Mouse (Mus musculus) hindbrain, postnatal 0 days (tissue): Measurements from ENCODE around the gene Chchd2. TPM values are rescaled to one million over a fixed set of nuclear protein-coding genes. Genes with fewer than 3 reads are reported as not detected.

Source experiments
- ATAC-seq: fragments of 200-750 bp; cut with Nextera tagmentation; 2 replicates; pipeline ENCODE4 v1.8.0; 2017; ENCODE audit warnings: mild to moderate bottlenecking, moderate TSS enrichment, moderate library complexity
- DNase-seq: peaks from one replicate; pipeline ENCODE4 v3.0.0-alpha.2; 2015; ENCODE audit warnings: low spot score
- H3K27ac ChIP-seq: fragments of 300-500 bp; sonication (generic); 2 replicates; pipeline ENCODE4 v1.5.1; 2014; ENCODE audit warnings: mild to moderate bottlenecking
- H3K27me3 ChIP-seq: fragments of 300-500 bp; sonication (generic); 2 replicates; pipeline ENCODE4 v1.6.1; 2014; ENCODE audit warnings: low read length, mixed read lengths; ENCODE audit not compliant: insufficient read depth
- H3K36me3 ChIP-seq: fragments of 300-500 bp; sonication (generic); 2 replicates; pipeline ENCODE4 v1.6.1; 2014; ENCODE audit warnings: low read length, mixed read lengths; ENCODE audit not compliant: insufficient read depth
- H3K4me1 ChIP-seq: fragments of 300-500 bp; sonication (generic); 2 replicates; pipeline ENCODE4 v1.6.1; 2014; ENCODE audit warnings: antibody characterized with exemption, low read length, mixed read lengths; ENCODE audit not compliant: insufficient read depth
- H3K4me2 ChIP-seq: fragments of 300-500 bp; sonication (generic); 2 replicates; pipeline ENCODE4 v1.6.1; 2014; ENCODE audit warnings: low read depth, mild to moderate bottlenecking, low read length, moderate library complexity, mixed read lengths
- H3K4me3 ChIP-seq: fragments of 300-500 bp; sonication (generic); 2 replicates; pipeline ENCODE4 v1.5.1; 2014; ENCODE audit warnings: low read length
- H3K9ac ChIP-seq: fragments of 300-500 bp; sonication (generic); replicated peaks from 2 replicates; pipeline ENCODE4 v1.6.1; 2014; ENCODE audit warnings: mild to moderate bottlenecking, low read length, moderate library complexity, mixed read lengths
- H3K9me3 ChIP-seq: fragments of 300-500 bp; sonication (generic); 2 replicates; pipeline ENCODE4 v1.6.1; 2016; ENCODE audit warnings: low read length, mixed read lengths
- CTCF ChIP-seq: IDR thresholded peaks from 2 replicates; pipeline ENCODE4 v1.5.1; 2016; ENCODE audit warnings: antibody characterized with exemption, control low read depth, low read depth
- WGBS: fragments of 180-500 bp; shearing (Covaris S2); extraction: QIAGEN DNeasy Blood & Tissue Kit; methylation state at CpG from one replicate; pipeline ENCODE4 v1.1.7; 2014; 5-methylcytosine and 5-hydroxymethylcytosine counted together
- polyA plus RNA-seq: library from polyadenylated mRNA; unstranded; fragments of >200 nt; fragmentation: Nextera tagmentation; extraction: Ambion mirVana; gene quantifications from 2 replicates; pipeline ENCODE4 v1.2.1, GENCODE M21; 2015
- total RNA-seq: library from RNA; depleted of rRNA; stranded (reverse); fragments of >200 nt; gene quantifications from 2 replicates; pipeline ENCODE4 v1.2.3, GENCODE M21; 2014

Chchd2 gene
- total and polyA plus RNA-seq, 2 experiments from 2014 or later: 877 to 1,381 TPM

GRCm38 (mm10) chr5:129879888-129880287 is 7.4 kb downstream of the Chchd2 start:
- Histone ChIP-seq H3K4me2 (no peak overlapping the region), H3K4me3 (no peak overlapping the region), H3K4me1 (no peaks in the 10 kb centered on the region), H3K27me3 (no peaks in the 10 kb centered on the region), H3K27ac (no peak overlapping the region), H3K9me3 (no peaks in the 10 kb centered on the region), H3K9ac (no peak overlapping the region), H3K36me3 (peaks cover 20% of the 10 kb centered on the region)
- ATAC-seq (no peak), DNase-seq (no peak)
- WGBS: 73% methylated on average over 3 of the region's 3 CpGs
- no peak for TF ChIP-seq CTCF

GRCm38 (mm10) chr5:129878946-129879345 is 8.3 kb downstream of the Chchd2 start:
- H3K36me3 ChIP-seq: peaks cover 20% of the 10 kb centered on the region
- H3K27ac ChIP-seq: peak overlapping the region; percentile 64; the same call in 1 of the 2 replicates
- DNase-seq (peak; percentile 62), ATAC-seq (0 out of 2 replicates have a peak, but pooled peaks have one; percentile 59)
- H3K4me2 ChIP-seq: no peak overlapping the region
- 40% methylated on average over 2 of the region's 2 CpGs for WGBS
- TF ChIP-seq CTCF: peak; percentile 66
- no peaks in the 10 kb centered on the region for H3K4me1 ChIP-seq
- H3K27me3 ChIP-seq: no peaks in the 10 kb centered on the region
- no peak overlapping the region for H3K9ac ChIP-seq
- H3K9me3 ChIP-seq: no peaks in the 10 kb centered on the region
- no peak overlapping the region for H3K4me3 ChIP-seq

- TF ChIP-seq CTCF: no peak
- ATAC-seq: peak; percentile 79; the same call in 1 of the 2 replicates
- H3K9ac ChIP-seq: no peak overlapping the region
- H3K4me1 ChIP-seq: no peaks in the 10 kb centered on the region
- H3K4me2 ChIP-seq: no peak overlapping the region
- DNase-seq: peak; percentile 53
- WGBS: 74% methylated on average over 9 of the region's 9 CpGs
- no peaks in the 10 kb centered on the region for H3K9me3 ChIP-seq
- H3K4me3 ChIP-seq: no peak overlapping the region
- peak overlapping the region; percentile 64 for H3K27ac ChIP-seq
- H3K36me3 ChIP-seq: peaks cover 15% of the 10 kb centered on the region
- no peaks in the 10 kb centered on the region for H3K27me3 ChIP-seq
These were observed 9.4 kb downstream of the Chchd2 start for GRCm38 (mm10) chr5:129877731-129878455.

- Histone ChIP-seq H3K27me3 (no peaks in the 10 kb centered on the region), H3K4me3 (no peak overlapping the region), H3K9me3 (no peaks in the 10 kb centered on the region), H3K9ac (no peak overlapping the region), H3K27ac (no peak overlapping the region), H3K4me1 (no peaks in the 10 kb centered on the region), H3K4me2 (no peak overlapping the region), H3K36me3 (no peaks in the 10 kb centered on the region)
- ATAC-seq: no peak
- DNase-seq: no peak
- 82% methylated on average over 11 of the region's 11 CpGs for WGBS
- TF ChIP-seq CTCF: no peak
These were observed 12.2 kb downstream of the Chchd2 start for GRCm38 (mm10) chr5:129875098-129875497.

GRCm38 (mm10) chr5:129873942-129874341 is 13.3 kb downstream of the Chchd2 start:
- 85% methylated on average over 12 of the region's 12 CpGs for WGBS
- Histone ChIP-seq H3K4me2 (no peak overlapping the region), H3K9me3 (no peaks in the 10 kb centered on the region), H3K4me3 (no peak overlapping the region), H3K36me3 (no peaks in the 10 kb centered on the region), H3K27ac (no peak overlapping the region), H3K27me3 (no peaks in the 10 kb centered on the region), H3K4me1 (no peaks in the 10 kb centered on the region), H3K9ac (no peak overlapping the region)
- TF ChIP-seq CTCF: no peak
- DNase-seq (no peak), ATAC-seq (no peak)

GRCm38 (mm10) chr5:129871238-129871637 is 16.0 kb downstream of the Chchd2 start:
- Histone ChIP-seq H3K4me3 (no peak overlapping the region), H3K36me3 (no peaks in the 10 kb centered on the region), H3K9ac (no peak overlapping the region), H3K27me3 (no peaks in the 10 kb centered on the region), H3K9me3 (no peaks in the 10 kb centered on the region), H3K4me2 (no peak overlapping the region), H3K27ac (no peak overlapping the region), H3K4me1 (no peaks in the 10 kb centered on the region)
- ATAC-seq (no peak), DNase-seq (no peak)
- 80% methylated on average over 2 of the region's 2 CpGs for WGBS
- no peak for TF ChIP-seq CTCF
